Mouse (Mus musculus): ENCODE measurements around the gene Dut. TPM values are rescaled to one million over a fixed set of nuclear protein-coding genes. Genes with fewer than 3 reads are reported as not detected.
A peak's percentile ranks its signal among the peaks of the same experiment; 100 is the strongest.

Gene Dut
- total and polyA plus RNA-seq, 3 experiments, result 146 to 331 (median 276) TPM

- Histone ChIP-seq H3K9ac (ENCODE audit: control insufficient read depth, low read depth, low read length, poor library complexity, severe bottlenecking) (peak overlapping the region; percentile 80), H3K36me3 (ENCODE audit: control insufficient read depth in 1 of 2, insufficient read depth in 2 of 2, low read length in 2 of 2) (peaks cover 10 to 36% of the 10 kb centered on the region in 2 experiments; a peak in 3 of 4 replicates), H3K27ac (ENCODE audit: control insufficient read depth, low read depth, low read length) (peak overlapping the region; percentile 83), H3K9me3 (replicated peaks; ENCODE audit: insufficient read depth, low read length) (no peaks in the 10 kb centered on the region), H3K4me3 (ENCODE audit: control insufficient read depth in 1 of 2, insufficient read depth in 1 of 2, low read depth in 2 of 2, low read length in 2 of 2) (peak overlapping the region; percentile 55 to 58), H3K79me2 (ENCODE audit: control insufficient read depth, insufficient read depth, low read length, poor library complexity) (peaks cover 37% of the 10 kb centered on the region), H3K27me3 (ENCODE audit: control insufficient read depth in 1 of 2, insufficient read depth in 2 of 2, low read length in 2 of 2) (no peaks in the 10 kb centered on the region), H3K4me1 (ENCODE audit: control insufficient read depth in 1 of 2, insufficient read depth in 2 of 2, low read length in 2 of 2) (peaks cover 3 to 21% of the 10 kb centered on the region in 2 experiments; a peak in 3 of 4 replicates)
- DNase-seq (ENCODE audit: low read depth, low spot score), result peak; percentile 72
- TF ChIP-seq ZNF384 (IDR thresholded peaks at IDR 0.05; ENCODE audit: low read depth, low read length) (0 out of 2 replicates have a peak, but pooled peaks have one; percentile 6), NELFE (IDR thresholded peaks at IDR 0.05; ENCODE audit: low read depth, low read length) (no peak), MYC (IDR thresholded peaks at IDR 0.05; ENCODE audit: low read depth, low read length) (peak; percentile 66; the same call in 1 of the 2 replicates), UBTF (IDR thresholded peaks at IDR 0.05; ENCODE audit: borderline replicate concordance, insufficient read depth, low read depth, low read length) (no peak), SIN3A (IDR thresholded peaks at IDR 0.05; ENCODE audit: low read length) (peak; percentile 20), MXI1 (IDR thresholded peaks at IDR 0.05; ENCODE audit: low read depth, low read length) (peak; percentile 84), MAX (IDR thresholded peaks at IDR 0.05; ENCODE audit: low read length) (peak; percentile 55; the same call in 1 of the 2 replicates), TBP (IDR thresholded peaks at IDR 0.05; ENCODE audit: low read depth, low read length) (no peak), USF1 (IDR thresholded peaks at IDR 0.05; ENCODE audit: low read depth, low read length) (no peak)
These were observed 321 bp upstream of the Dut start for GRCm38 (mm10) chr2:125246669-125247068.

- H3K36me3 ChIP-seq (ENCODE audit: control insufficient read depth in 1 of 2, insufficient read depth in 2 of 2, low read length in 2 of 2), result peaks cover 18 to 41% of the 10 kb centered on the region in 2 experiments
- TF ChIP-seq JUND (IDR thresholded peaks at IDR 0.05; ENCODE audit: low read depth, low read length) (no peak), POLR2A (IDR thresholded peaks at IDR 0.05; ENCODE audit: control insufficient read depth in 1 of 2, insufficient read depth in 1 of 2, low read depth in 1 of 2, low read length in 2 of 2, poor library complexity in 1 of 2) (peak in 1 of 2 experiments; percentile 5; a peak in 1 of 4 replicates)
- no peaks in the 10 kb centered on the region for H3K9me3 ChIP-seq (replicated peaks; ENCODE audit: insufficient read depth, low read length)
- peak overlapping the region; percentile 83 for H3K27ac ChIP-seq (ENCODE audit: control insufficient read depth, low read depth, low read length)
- no peaks in the 10 kb centered on the region for H3K27me3 ChIP-seq (ENCODE audit: control insufficient read depth in 1 of 2, insufficient read depth in 2 of 2, low read length in 2 of 2)
- H3K4me3 ChIP-seq (ENCODE audit: control insufficient read depth in 1 of 2, insufficient read depth in 1 of 2, low read depth in 2 of 2, low read length in 2 of 2), result peak overlapping the region; percentile 87 to 93
- H3K9ac ChIP-seq (ENCODE audit: control insufficient read depth, low read depth, low read length, poor library complexity, severe bottlenecking), result peak overlapping the region; percentile 96
- H3K4me1 ChIP-seq (ENCODE audit: control insufficient read depth in 1 of 2, insufficient read depth in 2 of 2, low read length in 2 of 2), result peaks cover 3 to 21% of the 10 kb centered on the region in 2 experiments; a peak in 3 of 4 replicates
- DNase-seq (ENCODE audit: low read depth, low spot score), result no peak
- H3K79me2 ChIP-seq (ENCODE audit: control insufficient read depth, insufficient read depth, low read length, poor library complexity), result peaks cover 47% of the 10 kb centered on the region
These were observed 909 bp downstream of the Dut start for GRCm38 (mm10) chr2:125247962-125248235.

- peak; percentile 16; the same call in 1 of the 2 replicates for TF ChIP-seq MYC (IDR thresholded peaks at IDR 0.05; ENCODE audit: low read depth, low read length)
- no peak for TF ChIP-seq POLR2AphosphoS2 (IDR thresholded peaks at IDR 0.05; ENCODE audit: low read length)
- peak; percentile 9; the same call in 1 of the 2 replicates for TF ChIP-seq MXI1 (IDR thresholded peaks at IDR 0.05; ENCODE audit: low read depth, low read length)
- Histone ChIP-seq H3K9me3 (replicated peaks; ENCODE audit: insufficient read depth, low read length) (no peaks in the 10 kb centered on the region), H3K9ac (ENCODE audit: control insufficient read depth, low read depth, low read length, poor library complexity, severe bottlenecking) (peak overlapping the region; percentile 96), H3K27ac (ENCODE audit: control insufficient read depth, low read depth, low read length) (peak overlapping the region; percentile 83), H3K36me3 (ENCODE audit: control insufficient read depth in 1 of 2, insufficient read depth in 2 of 2, low read length in 2 of 2) (peaks cover 21 to 41% of the 10 kb centered on the region in 2 experiments), H3K4me1 (ENCODE audit: control insufficient read depth in 1 of 2, insufficient read depth in 2 of 2, low read length in 2 of 2) (peaks cover 3 to 21% of the 10 kb centered on the region in 2 experiments; a peak in 3 of 4 replicates), H3K27me3 (ENCODE audit: control insufficient read depth in 1 of 2, insufficient read depth in 2 of 2, low read length in 2 of 2) (no peaks in the 10 kb centered on the region), H3K79me2 (ENCODE audit: control insufficient read depth, insufficient read depth, low read length, poor library complexity) (peaks cover 49% of the 10 kb centered on the region), H3K4me3 (ENCODE audit: control insufficient read depth in 1 of 2, insufficient read depth in 1 of 2, low read depth in 2 of 2, low read length in 2 of 2) (peak overlapping the region; percentile 87 to 93)
- DNase-seq (ENCODE audit: low read depth, low spot score), result no peak
These were observed 1.3 kb downstream of the Dut start for GRCm38 (mm10) chr2:125248256-125248655.
